Mouse (Mus musculus): Measurements from ENCODE around the gene Tpcn2.

The Tpcn2 gene

GRCm38 (mm10) chr7:145159283-145160240 is 124.2 kb downstream of the Tpcn2 start:
- no peak for DNase-seq (ENCODE audit: low read depth in 1 of 2, low spot score in 2 of 2)

- no peak for DNase-seq (ENCODE audit: low read depth in 1 of 2, low spot score in 2 of 2)
Measured at GRCm38 (mm10) chr7:145155666-145156065, 128.1 kb downstream of the Tpcn2 start.

- no peak for DNase-seq (ENCODE audit: low read depth in 1 of 2, low spot score in 2 of 2)
Measured at GRCm38 (mm10) chr7:145154066-145154465, 129.7 kb downstream of the Tpcn2 start.

GRCm38 (mm10) chr7:145151845-145152244 is 132.0 kb downstream of the Tpcn2 start:
- DNase-seq (ENCODE audit: low read depth in 1 of 2, low spot score in 2 of 2): no peak

- DNase-seq (ENCODE audit: low read depth in 1 of 2, low spot score in 2 of 2): no peak
Measured at GRCm38 (mm10) chr7:145148902-145149301, 134.9 kb downstream of the Tpcn2 start.

GRCm38 (mm10) chr7:145147973-145148698 is 135.7 kb downstream of the Tpcn2 start:
- DNase-seq (ENCODE audit: low read depth in 1 of 2, low spot score in 2 of 2): no peak

GRCm38 (mm10) chr7:145146252-145146930 is 137.4 kb downstream of the Tpcn2 start:
- DNase-seq (ENCODE audit: low read depth in 1 of 2, low spot score in 2 of 2): no peak

GRCm38 (mm10) chr7:145143502-145144070 is 140.2 kb downstream of the Tpcn2 start:
- DNase-seq (ENCODE audit: low read depth in 1 of 2, low spot score in 2 of 2): no peak

GRCm38 (mm10) chr7:145140656-145141055 is 143.2 kb downstream of the Tpcn2 start:
- no peak for DNase-seq (ENCODE audit: low read depth in 1 of 2, low spot score in 2 of 2)

GRCm38 (mm10) chr7:145139576-145139975 is 144.2 kb downstream of the Tpcn2 start:
- DNase-seq (ENCODE audit: low read depth in 1 of 2, low spot score in 2 of 2): no peak

GRCm38 (mm10) chr7:145139100-145139499 is 144.7 kb downstream of the Tpcn2 start:
- DNase-seq (ENCODE audit: low read depth in 1 of 2, low spot score in 2 of 2): no peak

- DNase-seq (ENCODE audit: low read depth in 1 of 2, low spot score in 2 of 2): no peak
Measured at GRCm38 (mm10) chr7:145137871-145138270, 145.9 kb downstream of the Tpcn2 start.

- no peak for DNase-seq (ENCODE audit: low read depth in 1 of 2, low spot score in 2 of 2)
Measured at GRCm38 (mm10) chr7:145136831-145137230, 147.0 kb downstream of the Tpcn2 start.

Data from monocyte, adult 2 months (primary cell).